Mouse (Mus musculus) midbrain, embryonic 14.5 days (tissue): ENCODE measurements at regions not wholly inside any gene's neighbourhood (a gene's known extent, or its start where the extent isn't known, plus 50 kb on each side); places are given as distances from the start of the nearest gene placed in this dataset.

Experiments used
- ATAC-seq: fragments of 200-750 bp; cut with Nextera tagmentation; 2 replicates; pipeline ENCODE4 v1.8.0; 2017; ENCODE audit warnings: moderate number of reproducible peaks, moderate library complexity; ENCODE audit not compliant: low FRiP score, low TSS enrichment
- DNase-seq: peaks from one replicate; pipeline ENCODE4 v3.0.0-alpha.2; 2015
- H3K27ac ChIP-seq: fragments of 300-500 bp; sonication (generic); replicated peaks from 2 replicates; pipeline ENCODE4 v1.5.1; 2014; ENCODE audit warnings: mild to moderate bottlenecking, low read depth, low read length, moderate library complexity
- H3K27me3 ChIP-seq: fragments of 300-500 bp; sonication (generic); 2 replicates; pipeline ENCODE4 v1.6.1; 2014; ENCODE audit warnings: low read length, control low read depth, mixed read lengths; ENCODE audit not compliant: control insufficient read depth, insufficient read depth
- H3K36me3 ChIP-seq: fragments of 300-500 bp; sonication (generic); 2 replicates; pipeline ENCODE4 v1.6.1; 2014; ENCODE audit warnings: low read length, control low read depth; ENCODE audit not compliant: control insufficient read depth, insufficient read depth
- H3K4me1 ChIP-seq: fragments of 300-500 bp; sonication (generic); 2 replicates; pipeline ENCODE4 v1.6.1; 2014; ENCODE audit warnings: mild to moderate bottlenecking, antibody characterized with exemption, low read length, control low read depth; ENCODE audit not compliant: control insufficient read depth, insufficient read depth
- H3K4me2 ChIP-seq: fragments of 300-500 bp; sonication (generic); 2 replicates; pipeline ENCODE4 v1.6.1; 2014; ENCODE audit warnings: mild to moderate bottlenecking, low read length, moderate library complexity
- H3K4me3 ChIP-seq: fragments of 300-500 bp; sonication (generic); replicated peaks from 2 replicates; pipeline ENCODE4 v1.5.1; 2014; ENCODE audit warnings: low read depth, low read length
- H3K9ac ChIP-seq: fragments of 300-500 bp; sonication (generic); replicated peaks from 2 replicates; pipeline ENCODE4 v1.6.1; 2014; ENCODE audit warnings: mild to moderate bottlenecking, low read length, moderate library complexity
- H3K9me3 ChIP-seq: fragments of 300-500 bp; sonication (generic); 2 replicates; pipeline ENCODE4 v1.6.1; 2016; ENCODE audit warnings: low read length, control low read depth, mixed read lengths; ENCODE audit not compliant: control insufficient read depth
- WGBS: fragments of 180-500 bp; shearing (Covaris S2); extraction: QIAGEN DNeasy Blood & Tissue Kit; methylation state at CpG from one replicate; pipeline ENCODE4 v1.1.7; 2014; 5-methylcytosine and 5-hydroxymethylcytosine counted together

GRCm38 (mm10) chr16:92955087-92955486 lies 129.1 kb upstream of the Runx1 start:
- 95% methylated on average over 4 of the region's 4 CpGs for WGBS

GRCm38 (mm10) chr16:92953936-92954654 lies 128.1 kb upstream of the Runx1 start:
- Histone ChIP-seq H3K4me3 (no peak overlapping the region), H3K27me3 (no peaks in the 10 kb centered on the region), H3K27ac (no peak overlapping the region), H3K9me3 (no peaks in the 10 kb centered on the region), H3K9ac (no peak overlapping the region), H3K4me1 (no peaks in the 10 kb centered on the region), H3K36me3 (no peaks in the 10 kb centered on the region), H3K4me2 (no peak overlapping the region)
- no peak for DNase-seq
- WGBS: 76% methylated on average over 11 of the region's 11 CpGs
- no peak for ATAC-seq

More at GRCm38 (mm10) chr16:92955087-92955486, 129.1 kb upstream of the Runx1 start:
- no peaks in the 10 kb centered on the region for H3K27me3 ChIP-seq
- H3K4me1 ChIP-seq: no peaks in the 10 kb centered on the region
- H3K27ac ChIP-seq: no peak overlapping the region
- H3K4me2 ChIP-seq: no peak overlapping the region
- H3K36me3 ChIP-seq: no peaks in the 10 kb centered on the region
- no peak overlapping the region for H3K4me3 ChIP-seq
- no peak for DNase-seq
- no peak for ATAC-seq
- no peak overlapping the region for H3K9ac ChIP-seq
- no peaks in the 10 kb centered on the region for H3K9me3 ChIP-seq

GRCm38 (mm10) chr16:92952336-92953097 lies 126.6 kb upstream of the Runx1 start:
- WGBS: 83% methylated on average over 7 of the region's 7 CpGs
- no peak overlapping the region for H3K4me3 ChIP-seq
- ATAC-seq (no peak), DNase-seq (no peak)
- H3K9ac ChIP-seq: no peak overlapping the region
- no peaks in the 10 kb centered on the region for H3K27me3 ChIP-seq
- H3K4me1 ChIP-seq: no peaks in the 10 kb centered on the region
- H3K4me2 ChIP-seq: no peak overlapping the region
- no peak overlapping the region for H3K27ac ChIP-seq
- no peaks in the 10 kb centered on the region for H3K9me3 ChIP-seq
- H3K36me3 ChIP-seq: no peaks in the 10 kb centered on the region

DNA sequence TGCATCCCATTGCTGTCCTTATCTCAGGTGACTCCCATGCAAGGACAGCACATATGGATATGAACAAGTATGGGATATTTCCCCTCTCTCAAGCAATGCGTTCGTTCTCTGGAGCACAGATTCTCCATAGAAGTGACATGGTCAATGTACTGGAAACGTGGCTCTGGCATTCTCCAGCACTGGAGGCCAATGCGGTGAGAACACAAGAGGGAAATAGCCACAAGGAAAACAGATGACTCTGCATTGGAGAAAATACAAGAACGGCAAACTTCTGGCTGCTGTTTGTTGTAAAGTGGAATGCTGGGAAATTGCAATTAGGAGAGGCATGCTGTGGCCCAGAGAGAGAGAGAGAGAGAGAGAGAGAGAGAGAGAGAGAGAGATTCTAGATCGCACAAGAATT lies 125.6 kb upstream of the Runx1 start:
- H3K4me1 ChIP-seq: no peaks in the 10 kb centered on the region
- no peak for DNase-seq
- no peaks in the 10 kb centered on the region for H3K27me3 ChIP-seq
- no peak overlapping the region for H3K4me2 ChIP-seq
- H3K36me3 ChIP-seq: no peaks in the 10 kb centered on the region
- H3K9ac ChIP-seq: no peak overlapping the region
- no peaks in the 10 kb centered on the region for H3K9me3 ChIP-seq
- no peak for ATAC-seq
- H3K27ac ChIP-seq: no peak overlapping the region
- 90% methylated on average over 6 of the region's 6 CpGs for WGBS
- no peak overlapping the region for H3K4me3 ChIP-seq

DNA sequence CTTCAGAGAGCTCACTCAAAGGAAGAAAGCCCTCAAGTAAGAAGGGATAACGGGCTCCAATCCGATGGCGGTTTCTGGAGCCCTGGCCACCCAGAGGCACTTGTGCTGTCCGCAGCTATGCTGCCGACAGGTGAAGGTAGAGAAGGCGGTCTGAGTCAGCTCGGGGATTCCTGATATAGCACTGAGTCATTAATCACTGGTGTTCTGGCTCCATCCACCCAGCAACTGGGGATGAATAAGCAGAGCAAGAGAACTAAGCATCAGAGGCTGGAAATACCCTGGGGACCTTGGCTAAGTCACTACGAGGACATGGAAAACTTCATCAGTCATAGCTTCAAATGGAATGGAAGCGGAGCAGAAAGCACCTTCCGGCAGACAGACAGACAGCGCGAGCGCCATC lies 122.5 kb upstream of the Runx1 start:
- H3K9me3 ChIP-seq: no peaks in the 10 kb centered on the region
- no peak overlapping the region for H3K27ac ChIP-seq
- ATAC-seq: no peak
- DNase-seq: no peak
- no peaks in the 10 kb centered on the region for H3K36me3 ChIP-seq
- H3K9ac ChIP-seq: no peak overlapping the region
- no peak overlapping the region for H3K4me2 ChIP-seq
- no peaks in the 10 kb centered on the region for H3K27me3 ChIP-seq
- WGBS: 93% methylated on average over 13 of the region's 13 CpGs
- H3K4me1 ChIP-seq: no peaks in the 10 kb centered on the region
- no peak overlapping the region for H3K4me3 ChIP-seq

GRCm38 (mm10) chr16:92946554-92946953 lies 120.6 kb upstream of the Runx1 start:
- Histone ChIP-seq H3K4me2 (no peak overlapping the region), H3K27ac (no peak overlapping the region), H3K9ac (no peak overlapping the region), H3K4me1 (no peaks in the 10 kb centered on the region), H3K27me3 (no peaks in the 10 kb centered on the region), H3K4me3 (no peak overlapping the region), H3K36me3 (no peaks in the 10 kb centered on the region), H3K9me3 (no peaks in the 10 kb centered on the region)
- 88% methylated on average over 4 of the region's 4 CpGs for WGBS
- DNase-seq (no peak), ATAC-seq (no peak)

DNA sequence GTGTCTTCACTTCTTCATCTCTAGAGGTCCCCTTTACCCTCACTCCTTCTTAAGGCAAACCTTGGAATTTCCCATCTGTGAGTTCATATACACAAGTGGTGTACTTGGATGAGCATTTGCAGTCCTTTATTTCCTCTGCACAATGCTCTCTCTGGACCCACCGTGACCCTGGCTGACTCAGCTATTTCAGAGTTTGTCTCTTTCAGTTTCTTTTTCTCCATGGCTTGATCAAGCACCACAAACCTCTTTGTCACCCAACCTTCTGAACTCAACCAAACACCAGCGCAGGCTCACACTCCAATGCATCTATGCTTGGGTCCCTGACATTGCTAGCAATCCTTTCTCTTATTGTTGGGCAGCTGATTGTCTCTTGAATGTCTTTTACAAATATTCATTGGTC lies 118.0 kb upstream of the Runx1 start:
- H3K4me3 ChIP-seq: no peak overlapping the region
- no peak for ATAC-seq
- 80% methylated on average over 2 of the region's 2 CpGs for WGBS

DNA sequence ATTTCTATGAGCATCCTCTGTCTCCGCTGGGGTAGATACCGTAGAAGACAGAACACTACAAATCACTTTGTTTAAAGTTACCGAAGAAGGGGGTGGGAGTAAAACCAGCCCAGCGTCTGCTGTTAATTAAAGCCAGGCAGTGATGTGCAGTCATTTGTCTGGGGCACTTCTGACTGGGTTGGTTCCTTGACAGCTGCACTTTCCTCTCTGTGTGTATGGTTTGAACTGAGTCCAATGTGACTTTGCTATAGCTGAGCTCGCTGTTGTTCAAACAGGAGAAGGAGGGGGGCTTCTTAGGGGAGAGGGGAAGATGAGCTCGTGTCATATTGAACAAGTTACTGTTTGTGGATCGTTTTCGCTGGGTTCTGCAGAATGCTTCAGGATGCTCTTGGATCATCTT lies 113.7 kb upstream of the Runx1 start:
- no peaks in the 10 kb centered on the region for H3K9me3 ChIP-seq
- no peak overlapping the region for H3K4me3 ChIP-seq
- no peak overlapping the region for H3K27ac ChIP-seq
- no peak for ATAC-seq
- no peak for DNase-seq
- no peak overlapping the region for H3K9ac ChIP-seq
- H3K4me1 ChIP-seq: no peaks in the 10 kb centered on the region
- no peaks in the 10 kb centered on the region for H3K27me3 ChIP-seq
- 63% methylated on average over 8 of the region's 8 CpGs for WGBS
- no peak overlapping the region for H3K4me2 ChIP-seq
- no peaks in the 10 kb centered on the region for H3K36me3 ChIP-seq

More for the DNA sequence above, 118.0 kb upstream of the Runx1 start:
- Histone ChIP-seq H3K36me3 (no peaks in the 10 kb centered on the region), H3K27ac (no peak overlapping the region), H3K4me1 (no peaks in the 10 kb centered on the region), H3K9me3 (no peaks in the 10 kb centered on the region), H3K9ac (no peak overlapping the region), H3K4me2 (no peak overlapping the region), H3K27me3 (no peaks in the 10 kb centered on the region)
- DNase-seq: no peak
